Mouse (Mus musculus) layer of hippocampus, adult 8-10 months (tissue): ENCODE results near the gene Sparcl1. TPM values are rescaled to one million over a fixed set of nuclear protein-coding genes. Genes with fewer than 3 reads are reported as not detected.

Source experiments
- DNase-seq, 2 experiments: peaks; one replicate each; pipeline ENCODE4 v3.0.0; 2022; ENCODE audit warnings: low spot score in 2 of 2
- total RNA-seq, 4 experiments: library from RNA; stranded (reverse); gene quantifications; 2 replicates each; pipeline ENCODE4 v1.2.4; 2022

Gene Sparcl1
- total RNA-seq, 4 experiments from 2014 or later: 1,478 to 1,666 (median 1,550) TPM

GRCm38 (mm10) chr5:104110171-104110920, 3.2 kb downstream of the Sparcl1 start:
- DNase-seq: peak; percentile 67 to 82

GRCm38 (mm10) chr5:104109516-104109915, 4.0 kb downstream of the Sparcl1 start:
- DNase-seq: no peak

DNA sequence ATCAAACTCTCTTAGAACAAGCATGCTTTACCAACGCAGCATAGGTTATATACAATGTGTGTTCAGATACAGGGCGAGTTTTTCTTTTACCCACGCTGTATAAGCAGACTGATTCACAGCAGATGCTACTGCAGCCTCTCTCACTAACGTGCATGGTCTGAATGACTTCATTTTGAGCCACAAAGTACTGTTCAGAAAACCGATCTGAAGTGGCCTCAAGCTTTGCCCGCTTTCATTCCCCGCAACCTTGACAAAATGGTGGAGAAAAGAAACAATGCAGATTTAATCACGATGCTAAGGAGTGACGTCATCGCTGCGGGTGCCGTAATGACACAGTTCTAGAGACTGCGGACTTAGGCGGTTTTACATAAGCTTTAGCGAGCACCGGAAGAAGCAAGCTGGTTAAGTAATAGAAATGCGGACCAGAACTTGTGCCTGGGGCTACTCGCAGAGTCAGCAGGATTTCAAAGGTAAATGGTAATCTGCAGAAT, 4.6 kb downstream of the Sparcl1 start:
- peak; percentile 61 to 73 for DNase-seq

- peak in 1 of 2 experiments; percentile 44 for DNase-seq
Measured at GRCm38 (mm10) chr5:104108127-104108875, 5.2 kb downstream of the Sparcl1 start.

DNA sequence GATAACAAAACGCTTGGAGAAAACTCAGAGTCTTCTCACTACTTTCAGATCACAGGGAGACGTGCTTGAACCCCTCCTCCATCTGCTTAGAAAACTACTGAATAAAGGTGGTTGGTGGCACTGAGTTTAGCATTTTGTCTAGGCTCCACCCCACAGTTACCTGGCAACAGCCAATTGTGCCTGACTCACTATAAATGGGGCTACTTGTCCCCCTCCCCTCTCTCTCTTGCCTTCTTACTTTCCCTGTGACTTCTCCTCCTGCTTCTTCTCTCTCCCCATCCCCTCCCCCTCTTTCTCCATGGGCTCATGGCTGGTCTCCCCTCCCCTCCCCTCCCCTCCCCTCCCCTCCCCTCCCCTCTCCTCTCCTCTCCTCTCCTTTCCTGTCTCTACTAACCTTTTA, 9.4 kb downstream of the Sparcl1 start:
- DNase-seq: no peak

- no peak for DNase-seq
Measured at GRCm38 (mm10) chr5:104103171-104103570, 10.4 kb downstream of the Sparcl1 start.

- peak in 1 of 2 experiments; percentile 69 for DNase-seq
Measured at GRCm38 (mm10) chr5:104101678-104102531, 11.6 kb downstream of the Sparcl1 start.

GRCm38 (mm10) chr5:104096078-104096938, 17.2 kb downstream of the Sparcl1 start:
- no peak for DNase-seq

DNA sequence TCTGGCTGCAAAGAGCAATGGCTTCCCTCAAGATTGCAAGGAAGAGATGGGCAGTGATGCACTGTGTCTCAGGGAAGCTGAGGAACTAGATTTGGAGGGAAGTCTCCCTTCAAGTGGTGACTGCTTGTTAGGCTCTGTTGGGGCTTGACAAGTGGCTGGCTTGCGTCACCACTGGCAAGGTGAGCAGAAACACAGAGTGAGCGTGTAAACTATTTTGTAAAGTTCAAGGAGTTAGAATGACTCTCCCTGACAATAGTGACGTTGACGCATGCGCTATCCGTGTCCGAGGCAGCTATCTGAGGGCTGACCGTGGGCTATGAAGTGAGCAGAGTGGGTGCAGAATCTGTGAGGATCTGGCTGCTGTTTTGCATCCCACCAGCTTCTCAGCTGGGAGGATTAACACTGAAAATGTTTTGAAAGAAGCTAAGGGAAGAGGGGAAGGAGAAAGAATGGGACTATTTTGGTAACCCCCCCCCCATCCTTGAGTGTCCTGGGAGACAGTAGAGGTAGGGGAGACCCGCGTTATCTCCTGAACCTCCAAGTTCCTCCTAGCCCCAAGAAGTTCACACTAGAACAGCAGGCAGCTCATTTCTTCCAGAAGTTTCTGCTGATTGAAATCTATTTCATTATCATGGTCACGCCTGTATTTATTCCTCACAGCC, 18.0 kb downstream of the Sparcl1 start:
- DNase-seq: no peak

DNA sequence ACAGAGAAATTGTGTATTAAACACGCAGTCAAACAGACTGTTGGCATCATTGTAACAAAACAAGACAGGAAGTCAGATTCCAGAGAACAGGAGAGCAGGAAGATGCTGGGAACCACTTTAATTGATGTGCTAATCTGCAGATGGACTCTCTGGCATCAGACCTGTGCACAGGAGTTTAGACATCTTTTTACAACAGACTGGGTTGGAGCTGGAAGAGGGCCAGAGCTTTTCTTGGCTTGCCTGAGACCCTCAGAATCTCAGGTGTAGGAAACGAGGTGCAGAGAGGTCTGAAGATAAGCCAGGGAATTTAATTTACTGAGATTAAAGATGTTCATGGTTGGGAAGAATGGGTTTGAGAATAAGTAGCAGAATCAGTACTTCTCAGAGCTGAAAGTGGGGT, 23.8 kb downstream of the Sparcl1 start:
- DNase-seq: no peak

- DNase-seq: no peak
Measured at GRCm38 (mm10) chr5:104085366-104085765, 28.2 kb downstream of the Sparcl1 start.

DNA sequence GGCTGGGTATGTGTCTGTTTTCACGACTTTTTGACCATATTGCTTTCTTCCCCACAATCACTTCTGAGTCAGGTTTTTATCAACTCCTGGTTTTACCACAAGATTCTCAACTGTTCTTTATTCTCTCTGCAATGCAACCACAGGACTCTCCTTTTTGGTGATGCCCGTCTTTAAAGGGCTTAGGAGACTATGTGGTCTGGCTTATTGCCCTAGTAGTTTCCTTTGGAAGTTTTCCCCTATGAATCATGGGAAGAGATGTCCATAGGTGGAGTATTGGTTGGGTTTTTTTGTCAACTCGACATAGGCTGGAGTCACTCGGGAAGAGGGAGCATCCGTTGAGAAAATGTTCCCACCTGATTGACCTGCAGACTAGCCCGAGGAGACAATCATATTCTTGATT, 32.8 kb downstream of the Sparcl1 start:
- DNase-seq: no peak

- no peak for DNase-seq
Measured at GRCm38 (mm10) chr5:104077508-104077907, 36.0 kb downstream of the Sparcl1 start, which contains the start of gene Gm17660. Gene Gm17660 (minus strand): TSS chr5:104077608.

GRCm38 (mm10) chr5:104076361-104076760, 37.2 kb downstream of the Sparcl1 start:
- DNase-seq: no peak

- DNase-seq: peak in 1 of 2 experiments; percentile 52
Measured at GRCm38 (mm10) chr5:104074388-104074787, 39.1 kb downstream of the Sparcl1 start.

DNA sequence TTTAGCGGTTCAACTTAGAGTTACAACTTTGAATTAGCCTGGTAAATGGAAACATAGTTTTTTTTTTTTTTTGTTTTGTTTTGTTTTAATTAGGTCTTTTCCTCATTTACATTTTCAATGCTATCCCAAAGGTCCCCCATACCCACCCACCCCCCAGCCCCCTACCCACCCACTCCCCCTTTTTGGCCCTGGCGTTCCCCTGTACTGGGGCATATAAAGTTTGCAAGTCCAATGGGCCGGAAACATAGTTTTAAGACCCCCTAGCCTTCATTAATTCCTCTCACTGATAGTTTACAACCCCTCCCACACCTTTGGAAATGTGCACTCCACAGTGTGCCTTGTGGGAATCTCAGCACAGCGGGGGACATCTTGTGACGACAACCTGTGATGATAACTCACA, 39.9 kb downstream of the Sparcl1 start:
- no peak for DNase-seq

DNA sequence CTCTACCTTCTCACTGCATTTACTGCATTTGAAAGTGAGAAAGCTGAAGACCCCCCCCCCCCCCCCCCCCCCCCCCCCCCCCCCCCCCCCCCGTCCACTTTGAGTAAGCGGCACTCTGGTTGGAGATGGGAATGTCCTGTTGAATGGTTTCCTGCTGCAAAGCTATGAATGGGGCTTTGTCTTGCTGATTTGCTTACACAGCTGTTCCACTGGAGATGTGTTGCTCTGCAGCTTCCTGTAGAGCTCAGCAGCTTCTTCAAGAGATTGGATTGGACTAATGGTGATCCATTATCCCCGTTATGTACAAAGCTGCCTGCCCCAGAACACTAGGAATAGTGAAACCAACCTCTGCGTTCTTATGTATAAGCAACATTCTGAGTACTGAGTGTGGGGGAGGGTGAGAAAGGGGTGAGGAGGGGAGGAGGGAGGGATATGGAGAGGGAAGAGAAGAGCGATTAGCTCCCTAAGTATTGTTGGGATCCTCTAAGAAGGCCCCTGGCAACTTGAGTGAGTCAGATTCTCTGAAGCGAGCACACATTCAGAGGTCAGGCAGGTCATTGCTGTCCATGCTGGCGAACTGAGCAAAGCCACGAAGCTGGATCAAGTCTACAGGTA, 41.2 kb downstream of the Sparcl1 start:
- DNase-seq: no peak

DNA sequence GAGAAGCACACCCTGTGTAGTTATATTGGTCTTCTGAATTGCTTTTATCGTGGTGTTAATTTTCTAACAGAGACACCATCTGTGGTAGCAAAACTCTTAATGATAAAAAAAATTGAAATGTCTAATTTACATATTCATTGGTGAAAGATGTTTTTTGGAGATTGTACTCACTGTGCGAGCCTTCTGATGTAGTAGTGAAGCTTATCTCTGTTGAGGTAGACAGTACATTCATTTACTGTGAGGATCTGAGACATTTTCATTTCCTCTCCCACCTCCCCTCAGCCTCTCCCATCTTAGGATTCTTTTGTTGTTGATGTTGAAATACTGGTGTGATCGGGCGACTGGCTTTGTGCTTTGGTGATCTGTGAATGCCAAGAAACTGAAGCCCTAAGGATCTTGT, 42.5 kb downstream of the Sparcl1 start:
- DNase-seq: no peak

GRCm38 (mm10) chr5:104068751-104069150, 44.8 kb downstream of the Sparcl1 start:
- DNase-seq: no peak
